Mouse (Mus musculus) heart, adult 2 months (tissue): ENCODE data around the gene Sntb2. TPM values are rescaled to one million over a fixed set of nuclear protein-coding genes. Genes with fewer than 3 reads are reported as not detected.

Source experiments
- DNase-seq, 2 experiments: peaks; one replicate each; pipeline ENCODE4 v3.0.0; 2021
- H3K27ac ChIP-seq: fragments of 200-600 bp; 2 replicates; pipeline ENCODE4 v1.8.1; 2022
- H3K27me3 ChIP-seq: fragments of 200-500 bp; 2 replicates; pipeline ENCODE4 v1.6.1; 2012; ENCODE audit warnings: mild to moderate bottlenecking, low read length, inconsistent platforms, mixed read lengths; ENCODE audit not compliant: control insufficient read depth, insufficient read depth
- H3K36me3 ChIP-seq: fragments of 200-500 bp; 2 replicates; pipeline ENCODE4 v1.6.1; 2012; ENCODE audit warnings: low read length, inconsistent platforms; ENCODE audit not compliant: control insufficient read depth, insufficient read depth
- H3K4me1 ChIP-seq: fragments of 200-500 bp; 2 replicates; pipeline ENCODE4 v1.6.1; 2011; ENCODE audit warnings: low read length; ENCODE audit not compliant: control insufficient read depth, insufficient read depth
- H3K4me3 ChIP-seq: fragments of 200-600 bp; 2 replicates; pipeline ENCODE4 v1.8.1; 2022
- H3K79me2 ChIP-seq: fragments of 200-500 bp; replicated peaks from 2 replicates; pipeline ENCODE4 v1.6.1; 2012; ENCODE audit warnings: mild to moderate bottlenecking, inconsistent platforms, low read length, moderate library complexity, mixed read lengths; ENCODE audit not compliant: control insufficient read depth, insufficient read depth
- H3K9ac ChIP-seq: fragments of 200-500 bp; 2 replicates; pipeline ENCODE4 v1.6.1; 2012; ENCODE audit warnings: low read depth, mild to moderate bottlenecking, control low read depth, inconsistent platforms, low read length, mixed read lengths
- CTCF ChIP-seq: fragments of 200-600 bp; IDR thresholded peaks from 2 replicates; pipeline ENCODE4 v1.8.1; 2022; ENCODE audit warnings: antibody characterized with exemption, mild to moderate bottlenecking, moderate library complexity
- EP300 ChIP-seq: fragments of 200-500 bp; IDR thresholded peaks from 2 replicates; pipeline ENCODE4 v1.6.1; 2011; ENCODE audit warnings: low read depth, low read length, control low read depth; ENCODE audit not compliant: insufficient read depth
- POLR2A ChIP-seq: fragments of 200-500 bp; IDR thresholded peaks from 2 replicates; pipeline ENCODE4 v1.6.1; 2011; ENCODE audit warnings: mild to moderate bottlenecking, low read depth, low read length, control low read depth; ENCODE audit not compliant: insufficient read depth
- WGBS: fragments of 180-500 bp; shearing (Covaris S2); methylation state at CpG from one replicate; pipeline ENCODE4 v1.1.7; 2018; 5-methylcytosine and 5-hydroxymethylcytosine counted together
- intact Hi-C: fragments of 180-260 bp; cut with DNase I; formaldehyde crosslinking; loops from one replicate; pipeline ENCODE4 v1.15.1; 2025
- polyA plus RNA-seq: library from polyadenylated mRNA; depleted of rRNA; stranded (reverse); fragments of >200 nt; gene quantifications from 2 replicates; pipeline ENCODE4 v1.2.3, GENCODE M21; 2012
- total RNA-seq, 2 experiments: library from RNA; stranded (reverse); gene quantifications; 2 replicates each; pipeline ENCODE4 v1.2.3; 2021

The Sntb2 gene
- total and polyA plus RNA-seq, 3 experiments = 4.5 to 10.7 (median 10.0) TPM

- Histone ChIP-seq H3K27me3 (no peaks in the 10 kb centered on the region), H3K4me1 (peaks cover 3% of the 10 kb centered on the region), H3K4me3 (no peak overlapping the region), H3K9ac (no peak overlapping the region), H3K27ac (no peak overlapping the region), H3K79me2 (no peaks in the 10 kb centered on the region), H3K36me3 (peaks cover 11% of the 10 kb centered on the region; the same call in 1 of the 2 replicates)
- DNase-seq = no peak
- 41% methylated on average over 7 of the region's 7 CpGs for WGBS
- intact Hi-C loops = no loop called here
- TF ChIP-seq POLR2A (no peak), EP300 (no peak), CTCF (no peak)
Observed at GRCm38 (mm10) chr8:106908291-106908690, 27.3 kb upstream of the Sntb2 start.

GRCm38 (mm10) chr8:106913631-106914030, 21.9 kb upstream of the Sntb2 start:
- 94% methylated on average over 10 of the region's 10 CpGs for WGBS
- DNase-seq = no peak
- Histone ChIP-seq H3K36me3 (no peaks in the 10 kb centered on the region), H3K79me2 (no peaks in the 10 kb centered on the region), H3K4me3 (no peak overlapping the region), H3K27me3 (no peaks in the 10 kb centered on the region), H3K9ac (no peak overlapping the region), H3K4me1 (no peaks in the 10 kb centered on the region), H3K27ac (no peak overlapping the region)
- intact Hi-C loops = no loop called here
- no peak for TF ChIP-seq POLR2A
- TF ChIP-seq EP300 = no peak
- no peak for TF ChIP-seq CTCF

- Histone ChIP-seq H3K27me3 (no peaks in the 10 kb centered on the region), H3K79me2 (no peaks in the 10 kb centered on the region), H3K4me1 (no peaks in the 10 kb centered on the region), H3K4me3 (no peak overlapping the region), H3K27ac (no peak overlapping the region), H3K9ac (no peak overlapping the region), H3K36me3 (no peaks in the 10 kb centered on the region; the same call in 1 of the 2 replicates)
- TF ChIP-seq CTCF = no peak
- TF ChIP-seq EP300 = no peak
- no peak for TF ChIP-seq POLR2A
- 88% methylated on average over 8 of the region's 8 CpGs for WGBS
- no peak for DNase-seq
- intact Hi-C loops = no loop called here
Observed at GRCm38 (mm10) chr8:106919721-106920394, 15.7 kb upstream of the Sntb2 start.

DNA sequence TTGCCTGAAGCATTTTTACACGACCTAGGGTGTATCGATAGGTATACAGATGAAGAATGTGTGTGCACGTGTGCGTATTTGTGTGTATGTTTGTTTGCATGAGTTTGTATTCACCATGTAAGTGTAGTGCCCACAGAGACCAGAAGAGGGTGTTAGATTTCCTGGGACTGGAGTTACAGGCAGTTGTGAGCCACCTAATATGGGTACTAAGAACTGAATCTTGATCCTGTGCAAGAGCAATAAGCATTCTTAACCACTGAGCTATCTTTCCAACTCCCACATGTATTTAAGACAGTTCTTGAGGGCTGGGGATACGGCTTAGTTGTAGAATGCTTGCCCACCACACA, 15.2 kb upstream of the Sntb2 start:
- Histone ChIP-seq H3K4me1 (no peaks in the 10 kb centered on the region), H3K79me2 (no peaks in the 10 kb centered on the region), H3K4me3 (no peak overlapping the region), H3K36me3 (no peaks in the 10 kb centered on the region; the same call in 1 of the 2 replicates), H3K27me3 (no peaks in the 10 kb centered on the region), H3K27ac (no peak overlapping the region), H3K9ac (no peak overlapping the region)
- TF ChIP-seq EP300 = no peak
- TF ChIP-seq POLR2A = no peak
- TF ChIP-seq CTCF = no peak
- DNase-seq = no peak
- intact Hi-C loops = no loop called here
- 98% methylated on average over 5 of the region's 5 CpGs for WGBS

DNA sequence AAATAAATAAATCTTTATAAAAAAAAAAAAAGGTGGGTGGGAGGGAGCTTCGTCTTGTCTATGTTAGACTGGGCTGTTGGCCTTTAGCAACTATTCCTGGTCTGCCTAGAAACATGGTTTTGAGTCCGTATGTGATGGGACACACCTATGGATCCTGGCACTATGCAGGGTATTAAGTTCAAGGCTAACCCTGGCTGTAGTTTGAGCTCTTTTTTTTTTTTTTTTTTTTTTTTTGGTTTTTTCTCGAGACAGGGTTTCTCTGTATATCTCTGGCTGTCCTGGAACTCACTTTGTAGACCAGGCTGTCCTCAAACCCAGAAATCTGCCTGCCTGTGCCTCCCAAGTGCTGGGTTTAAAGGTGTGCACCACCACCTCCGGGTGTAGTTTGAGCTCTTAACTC, 11.5 kb upstream of the Sntb2 start:
- TF ChIP-seq POLR2A = no peak
- no peak for TF ChIP-seq CTCF
- TF ChIP-seq EP300 = no peak
- Histone ChIP-seq H3K4me3 (no peak overlapping the region), H3K36me3 (no peaks in the 10 kb centered on the region; the same call in 1 of the 2 replicates), H3K4me1 (peaks cover 1% of the 10 kb centered on the region; the same call in 1 of the 2 replicates), H3K9ac (no peak overlapping the region), H3K27ac (no peak overlapping the region), H3K27me3 (no peaks in the 10 kb centered on the region), H3K79me2 (no peaks in the 10 kb centered on the region)
- intact Hi-C loops = no loop called here
- 87% methylated on average over 4 of the region's 4 CpGs for WGBS
- DNase-seq = no peak

DNA sequence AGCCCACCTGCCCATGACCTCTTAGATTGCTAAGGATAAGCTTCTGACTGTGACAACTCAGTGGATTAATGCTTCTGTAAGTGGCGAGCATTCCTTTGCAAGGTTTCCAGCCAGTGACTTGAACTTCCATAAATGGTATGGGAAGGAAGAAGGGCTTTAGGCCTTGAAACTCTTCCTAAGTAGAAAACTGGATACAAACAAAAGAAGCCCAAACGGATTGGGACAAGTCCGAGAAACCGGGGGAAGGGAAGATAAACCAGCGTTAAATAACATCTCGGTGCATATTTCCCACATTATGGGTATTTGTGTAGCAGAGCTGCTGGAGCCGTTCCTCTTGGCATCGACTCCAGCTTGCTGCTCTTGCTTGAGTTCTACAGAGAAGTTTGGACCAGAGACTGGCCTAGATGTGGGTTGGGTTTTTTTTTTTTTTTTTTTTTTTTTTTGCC, 10.6 kb upstream of the Sntb2 start:
- Histone ChIP-seq H3K79me2 (no peaks in the 10 kb centered on the region), H3K36me3 (no peaks in the 10 kb centered on the region; the same call in 1 of the 2 replicates), H3K27me3 (no peaks in the 10 kb centered on the region), H3K4me1 (peaks cover 2% of the 10 kb centered on the region; the same call in 1 of the 2 replicates), H3K27ac (peak overlapping the region; percentile 2; the same call in 1 of the 2 replicates), H3K4me3 (no peak overlapping the region), H3K9ac (no peak overlapping the region)
- 62% methylated on average over 8 of the region's 8 CpGs for WGBS
- intact Hi-C loops = no loop called here
- TF ChIP-seq EP300 (no peak), CTCF (no peak), POLR2A (no peak)
- DNase-seq = peak in 1 of 2 experiments; percentile 28
